Mouse (Mus musculus): Measurements from ENCODE around the gene Ina. TPM values are rescaled to one million over a fixed set of nuclear protein-coding genes. Genes with fewer than 3 reads are reported as not detected.
A peak's percentile ranks its signal among the peaks of the same experiment; 100 is the strongest.

The Ina gene
- polyA plus RNA-seq, 1 experiment from 2014 or later: 0.41 TPM

GRCm38 (mm10) chr19:47005873-47006272, 8.6 kb upstream of the Ina start:
- Histone ChIP-seq H3K4me2 (replicated peaks; ENCODE audit: low read depth, low read length) (no peak overlapping the region), H3K9ac (ENCODE audit: low read depth, low read length) (no peak overlapping the region), H3K27ac (ENCODE audit: low read depth, low read length) (no peak overlapping the region), H3K4me1 (ENCODE audit: control insufficient read depth, insufficient read depth, low read length) (no peaks in the 10 kb centered on the region), H3K4me3 (ENCODE audit: low read length) (no peak overlapping the region), H3K27me3 (ENCODE audit: control insufficient read depth, insufficient read depth, low read length) (no peaks in the 10 kb centered on the region), H3K9me3 (ENCODE audit: control insufficient read depth, low read length) (no peaks in the 10 kb centered on the region), H3K36me3 (ENCODE audit: control insufficient read depth, insufficient read depth, low read length) (no peaks in the 10 kb centered on the region)
- WGBS: 69% methylated on average over 5 of the region's 5 CpGs
- no peak for ATAC-seq (ENCODE audit: low FRiP score, low TSS enrichment)

GRCm38 (mm10) chr19:47006321-47006720, 8.2 kb upstream of the Ina start:
- H3K36me3 ChIP-seq (ENCODE audit: control insufficient read depth, insufficient read depth, low read length): no peaks in the 10 kb centered on the region
- no peak overlapping the region for H3K4me2 ChIP-seq (replicated peaks; ENCODE audit: low read depth, low read length)
- no peaks in the 10 kb centered on the region for H3K4me1 ChIP-seq (ENCODE audit: control insufficient read depth, insufficient read depth, low read length)
- H3K9me3 ChIP-seq (ENCODE audit: control insufficient read depth, low read length): no peaks in the 10 kb centered on the region
- H3K27ac ChIP-seq (ENCODE audit: low read depth, low read length): no peak overlapping the region
- H3K4me3 ChIP-seq (ENCODE audit: low read length): no peak overlapping the region
- no peak for ATAC-seq (ENCODE audit: low FRiP score, low TSS enrichment)
- H3K27me3 ChIP-seq (ENCODE audit: control insufficient read depth, insufficient read depth, low read length): no peaks in the 10 kb centered on the region
- no peak overlapping the region for H3K9ac ChIP-seq (ENCODE audit: low read depth, low read length)
- WGBS: 0% methylated on average over 4 of the region's 4 CpGs

- Histone ChIP-seq H3K36me3 (ENCODE audit: control insufficient read depth, insufficient read depth, low read length) (no peaks in the 10 kb centered on the region), H3K9ac (ENCODE audit: low read depth, low read length) (no peak overlapping the region), H3K4me2 (replicated peaks; ENCODE audit: low read depth, low read length) (no peak overlapping the region), H3K27ac (ENCODE audit: low read depth, low read length) (no peak overlapping the region), H3K4me3 (ENCODE audit: low read length) (no peak overlapping the region), H3K27me3 (ENCODE audit: control insufficient read depth, insufficient read depth, low read length) (peaks cover 21% of the 10 kb centered on the region), H3K4me1 (ENCODE audit: control insufficient read depth, insufficient read depth, low read length) (peaks cover 4% of the 10 kb centered on the region), H3K9me3 (ENCODE audit: control insufficient read depth, low read length) (no peaks in the 10 kb centered on the region)
- WGBS: 86% methylated on average over 7 of the region's 7 CpGs
- ATAC-seq (ENCODE audit: low FRiP score, low TSS enrichment): no peak
Observed at GRCm38 (mm10) chr19:47009420-47009819, 5.1 kb upstream of the Ina start.

GRCm38 (mm10) chr19:47009943-47010342, 4.6 kb upstream of the Ina start:
- Histone ChIP-seq H3K4me1 (ENCODE audit: control insufficient read depth, insufficient read depth, low read length) (peaks cover 5% of the 10 kb centered on the region), H3K9ac (ENCODE audit: low read depth, low read length) (no peak overlapping the region), H3K27me3 (ENCODE audit: control insufficient read depth, insufficient read depth, low read length) (peaks cover 27% of the 10 kb centered on the region), H3K9me3 (ENCODE audit: control insufficient read depth, low read length) (no peaks in the 10 kb centered on the region), H3K4me3 (ENCODE audit: low read length) (no peak overlapping the region), H3K36me3 (ENCODE audit: control insufficient read depth, insufficient read depth, low read length) (no peaks in the 10 kb centered on the region), H3K27ac (ENCODE audit: low read depth, low read length) (no peak overlapping the region), H3K4me2 (replicated peaks; ENCODE audit: low read depth, low read length) (no peak overlapping the region)
- no peak for ATAC-seq (ENCODE audit: low FRiP score, low TSS enrichment)
- 88% methylated on average over 5 of the region's 5 CpGs for WGBS

- no peak overlapping the region for H3K9ac ChIP-seq (ENCODE audit: low read depth, low read length)
- H3K27ac ChIP-seq (ENCODE audit: low read depth, low read length): no peak overlapping the region
- no peak for ATAC-seq (ENCODE audit: low FRiP score, low TSS enrichment)
- peaks cover 47% of the 10 kb centered on the region for H3K27me3 ChIP-seq (ENCODE audit: control insufficient read depth, insufficient read depth, low read length)
- no peak overlapping the region for H3K4me2 ChIP-seq (replicated peaks; ENCODE audit: low read depth, low read length)
- H3K4me1 ChIP-seq (ENCODE audit: control insufficient read depth, insufficient read depth, low read length): peaks cover 9% of the 10 kb centered on the region
- no peaks in the 10 kb centered on the region for H3K9me3 ChIP-seq (ENCODE audit: control insufficient read depth, low read length)
- no peaks in the 10 kb centered on the region for H3K36me3 ChIP-seq (ENCODE audit: control insufficient read depth, insufficient read depth, low read length)
- 90% methylated on average over 15 of the region's 15 CpGs for WGBS
- no peak overlapping the region for H3K4me3 ChIP-seq (ENCODE audit: low read length)
Observed at GRCm38 (mm10) chr19:47012521-47013130, 1.9 kb upstream of the Ina start.

GRCm38 (mm10) chr19:47013340-47014158, 949 bp upstream of the Ina start:
- no peak for ATAC-seq (ENCODE audit: low FRiP score, low TSS enrichment)
- no peak overlapping the region for H3K4me3 ChIP-seq (ENCODE audit: low read length)

GRCm38 (mm10) chr19:47014159-47014446, 395 bp upstream of the Ina start:
- ATAC-seq (ENCODE audit: low FRiP score, low TSS enrichment): no peak
- Histone ChIP-seq H3K27me3 (ENCODE audit: control insufficient read depth, insufficient read depth, low read length) (peaks cover 53% of the 10 kb centered on the region), H3K9me3 (ENCODE audit: control insufficient read depth, low read length) (no peaks in the 10 kb centered on the region), H3K4me1 (ENCODE audit: control insufficient read depth, insufficient read depth, low read length) (peaks cover 9% of the 10 kb centered on the region), H3K4me2 (replicated peaks; ENCODE audit: low read depth, low read length) (peak overlapping the region; percentile 68), H3K4me3 (ENCODE audit: low read length) (peak overlapping the region; percentile 43), H3K27ac (ENCODE audit: low read depth, low read length) (no peak overlapping the region), H3K36me3 (ENCODE audit: control insufficient read depth, insufficient read depth, low read length) (no peaks in the 10 kb centered on the region), H3K9ac (ENCODE audit: low read depth, low read length) (0 out of 2 replicates have a peak overlapping the region, but pooled peaks have one; percentile 2)
- WGBS: under 1% methylated on average over 11 of the region's 11 CpGs

More at GRCm38 (mm10) chr19:47013340-47014158, 949 bp upstream of the Ina start:
- no peaks in the 10 kb centered on the region for H3K36me3 ChIP-seq (ENCODE audit: control insufficient read depth, insufficient read depth, low read length)
- no peak overlapping the region; the same call in 1 of the 2 replicates for H3K4me2 ChIP-seq (replicated peaks; ENCODE audit: low read depth, low read length)
- H3K4me1 ChIP-seq (ENCODE audit: control insufficient read depth, insufficient read depth, low read length): peaks cover 9% of the 10 kb centered on the region
- H3K9me3 ChIP-seq (ENCODE audit: control insufficient read depth, low read length): no peaks in the 10 kb centered on the region
- 16% methylated on average over 20 of the region's 20 CpGs for WGBS
- no peak overlapping the region for H3K9ac ChIP-seq (ENCODE audit: low read depth, low read length)
- H3K27me3 ChIP-seq (ENCODE audit: control insufficient read depth, insufficient read depth, low read length): peaks cover 53% of the 10 kb centered on the region
- no peak overlapping the region for H3K27ac ChIP-seq (ENCODE audit: low read depth, low read length)

GRCm38 (mm10) chr19:47015396-47015795, 898 bp downstream of the Ina start:
- peaks cover 9% of the 10 kb centered on the region for H3K4me1 ChIP-seq (ENCODE audit: control insufficient read depth, insufficient read depth, low read length)
- H3K4me2 ChIP-seq (replicated peaks; ENCODE audit: low read depth, low read length): peak overlapping the region; percentile 68
- peak overlapping the region; percentile 43 for H3K4me3 ChIP-seq (ENCODE audit: low read length)
- ATAC-seq (ENCODE audit: low FRiP score, low TSS enrichment): 0 out of 2 replicates have a peak, but pooled peaks have one; percentile 26
- no peak overlapping the region for H3K9ac ChIP-seq (ENCODE audit: low read depth, low read length)
- no peaks in the 10 kb centered on the region for H3K36me3 ChIP-seq (ENCODE audit: control insufficient read depth, insufficient read depth, low read length)
- 1% methylated on average over 37 of the region's 37 CpGs for WGBS
- H3K9me3 ChIP-seq (ENCODE audit: control insufficient read depth, low read length): no peaks in the 10 kb centered on the region
- H3K27ac ChIP-seq (ENCODE audit: low read depth, low read length): no peak overlapping the region
- peaks cover 53% of the 10 kb centered on the region for H3K27me3 ChIP-seq (ENCODE audit: control insufficient read depth, insufficient read depth, low read length)

GRCm38 (mm10) chr19:47015965-47016364, 1.5 kb downstream of the Ina start:
- no peak for ATAC-seq (ENCODE audit: low FRiP score, low TSS enrichment)
- Histone ChIP-seq H3K9ac (ENCODE audit: low read depth, low read length) (no peak overlapping the region), H3K4me1 (ENCODE audit: control insufficient read depth, insufficient read depth, low read length) (peaks cover 9% of the 10 kb centered on the region), H3K9me3 (ENCODE audit: control insufficient read depth, low read length) (no peaks in the 10 kb centered on the region), H3K27me3 (ENCODE audit: control insufficient read depth, insufficient read depth, low read length) (peaks cover 53% of the 10 kb centered on the region), H3K27ac (ENCODE audit: low read depth, low read length) (no peak overlapping the region), H3K4me3 (ENCODE audit: low read length) (no peak overlapping the region), H3K36me3 (ENCODE audit: control insufficient read depth, insufficient read depth, low read length) (no peaks in the 10 kb centered on the region), H3K4me2 (replicated peaks; ENCODE audit: low read depth, low read length) (no peak overlapping the region)
- WGBS: 6% methylated on average over 9 of the region's 9 CpGs

Data from kidney, embryonic 14.5 days (tissue).